Mouse (Mus musculus) embryo, embryonic 9.5 days (tissue): ENCODE data around the gene Clcnka.

Experiments
- DNase-seq: peaks from one replicate; pipeline ENCODE4 v3.0.0-alpha.2; 2017; ENCODE audit errors: extremely low spot score

Gene Clcnka

GRCm38 (mm10) chr4:141398545-141398944 is at the start of gene Clcnka:
Gene Clcnka, minus strand, starts transcription at chr4:141398724.
- no peak for DNase-seq

GRCm38 (mm10) chr4:141446211-141446610 is 47.7 kb upstream of the Clcnka start:
- DNase-seq: no peak

GRCm38 (mm10) chr4:141445328-141445720 is 46.8 kb upstream of the Clcnka start:
- DNase-seq: no peak

- peak; percentile 87 for DNase-seq
Measured at GRCm38 (mm10) chr4:141444451-141445327, 46.2 kb upstream of the Clcnka start, which contains the start of gene Zbtb17. Gene Zbtb17, plus strand, starts transcription at chr4:141444654.

GRCm38 (mm10) chr4:141443641-141444429 is 45.3 kb upstream of the Clcnka start:
- no peak for DNase-seq

GRCm38 (mm10) chr4:141440877-141441276 is 42.4 kb upstream of the Clcnka start:
- no peak for DNase-seq

- no peak for DNase-seq
Measured at GRCm38 (mm10) chr4:141439083-141439803, 40.7 kb upstream of the Clcnka start.

- DNase-seq: no peak
Measured at GRCm38 (mm10) chr4:141435974-141436373, 37.5 kb upstream of the Clcnka start, which contains the start of gene Srarp. Gene Srarp, minus strand, starts transcription at chr4:141436105.

GRCm38 (mm10) chr4:141433191-141433590 is 34.7 kb upstream of the Clcnka start:
- no peak for DNase-seq

- DNase-seq: no peak
Measured at GRCm38 (mm10) chr4:141432666-141433065, 34.1 kb upstream of the Clcnka start.

- DNase-seq: peak; percentile 61
Measured at GRCm38 (mm10) chr4:141430997-141431396, 32.5 kb upstream of the Clcnka start.

- peak; percentile 38 for DNase-seq
Measured at GRCm38 (mm10) chr4:141429847-141430246, 31.3 kb upstream of the Clcnka start.

- no peak for DNase-seq
Measured at GRCm38 (mm10) chr4:141429381-141429780, 30.9 kb upstream of the Clcnka start.

GRCm38 (mm10) chr4:141427921-141428320 is 29.4 kb upstream of the Clcnka start:
- DNase-seq: no peak

- DNase-seq: no peak
Measured at GRCm38 (mm10) chr4:141426796-141427745, 28.5 kb upstream of the Clcnka start.

GRCm38 (mm10) chr4:141425484-141426479 is 27.3 kb upstream of the Clcnka start:
- DNase-seq: peak; percentile 24

GRCm38 (mm10) chr4:141423691-141424431 is 25.3 kb upstream of the Clcnka start:
- DNase-seq: no peak

- DNase-seq: no peak
Measured at GRCm38 (mm10) chr4:141423288-141423687, 24.8 kb upstream of the Clcnka start.

GRCm38 (mm10) chr4:141422841-141423240 is 24.3 kb upstream of the Clcnka start:
- DNase-seq: no peak
